Mouse (Mus musculus) E14TG2a.4 (cell line): ENCODE measurements around the gene Deup1.

Source experiments
- CTCF ChIP-seq: conservative IDR thresholded peaks from 2 replicates; pipeline ENCODE4 v1.5.1; 2014; ENCODE audit warnings: low read length
- NANOG ChIP-seq: IDR thresholded peaks from 2 replicates; pipeline ENCODE4 v1.6.1; 2014; ENCODE audit warnings: borderline replicate concordance, low read length, mixed read lengths
- POU5F1 ChIP-seq: IDR thresholded peaks from 2 replicates; pipeline ENCODE4 v1.6.1; 2014; ENCODE audit warnings: low read length, borderline replicate concordance

GRCm38 (mm10) chr9:15527846-15528245 lies 99.9 kb downstream of the Deup1 start:
- no peak for TF ChIP-seq CTCF
- no peak for TF ChIP-seq NANOG
- no peak for TF ChIP-seq POU5F1
